Mouse (Mus musculus) ovary, adult 10 weeks (tissue): Measurements from ENCODE around the gene Psmd12. TPM values are rescaled to one million over a fixed set of nuclear protein-coding genes. Genes with fewer than 3 reads are reported as not detected.

ENCODE experiments used
- polyA plus RNA-seq: library from polyadenylated mRNA; stranded (reverse); fragments of 350-450 nt; fragmentation: Illumina TruSeq; extraction: RNeasy Lipid Tissue Mini Kit (QIAGEN cat#74804); gene quantifications from one replicate; pipeline ENCODE4 v1.2.3, GENCODE M21; 2014

The Psmd12 gene
- polyA plus RNA-seq, result 224 TPM

DNA sequence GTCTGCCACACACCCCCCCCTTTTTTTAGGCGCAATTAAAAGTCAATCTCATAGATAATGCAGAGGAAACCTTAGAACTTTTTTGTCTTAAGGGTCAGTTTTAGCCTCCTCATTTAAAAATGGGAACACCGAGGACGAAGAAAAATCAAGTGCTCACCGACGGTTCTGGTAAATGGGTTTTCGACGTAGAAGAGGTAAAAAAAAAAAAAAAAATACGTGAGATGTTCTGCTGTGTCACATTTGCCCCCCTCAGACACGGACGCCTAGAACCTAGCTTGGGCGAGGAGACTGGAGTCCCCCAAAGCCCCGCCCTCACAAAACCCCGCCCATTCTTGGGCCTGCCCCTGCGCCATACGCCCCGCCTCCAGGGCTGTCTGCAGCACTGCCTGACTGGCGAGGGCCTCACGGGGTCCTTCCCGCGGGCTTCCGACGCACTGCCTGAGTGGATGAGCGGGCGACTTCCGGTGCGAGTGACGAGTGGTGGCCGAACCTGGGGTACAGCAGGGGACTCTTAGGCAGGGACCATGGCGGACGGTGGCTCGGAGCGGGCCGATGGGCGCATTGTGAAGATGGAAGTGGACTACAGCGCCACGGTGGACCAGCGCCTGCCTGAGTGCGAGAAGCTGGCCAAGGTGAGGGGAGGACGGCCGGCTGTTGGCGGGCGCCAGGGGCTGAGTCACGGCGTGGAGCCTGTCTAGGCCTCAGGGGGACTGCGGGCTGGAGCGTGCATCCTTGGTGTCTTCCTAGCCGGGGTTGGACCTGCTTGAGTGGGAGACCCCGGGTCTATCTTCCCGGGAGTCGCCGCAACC lies at the start of gene Psmd12:
TSS of gene Psmd12 (plus strand) at position 432 of the 809 bp plus-strand sequence.

DNA sequence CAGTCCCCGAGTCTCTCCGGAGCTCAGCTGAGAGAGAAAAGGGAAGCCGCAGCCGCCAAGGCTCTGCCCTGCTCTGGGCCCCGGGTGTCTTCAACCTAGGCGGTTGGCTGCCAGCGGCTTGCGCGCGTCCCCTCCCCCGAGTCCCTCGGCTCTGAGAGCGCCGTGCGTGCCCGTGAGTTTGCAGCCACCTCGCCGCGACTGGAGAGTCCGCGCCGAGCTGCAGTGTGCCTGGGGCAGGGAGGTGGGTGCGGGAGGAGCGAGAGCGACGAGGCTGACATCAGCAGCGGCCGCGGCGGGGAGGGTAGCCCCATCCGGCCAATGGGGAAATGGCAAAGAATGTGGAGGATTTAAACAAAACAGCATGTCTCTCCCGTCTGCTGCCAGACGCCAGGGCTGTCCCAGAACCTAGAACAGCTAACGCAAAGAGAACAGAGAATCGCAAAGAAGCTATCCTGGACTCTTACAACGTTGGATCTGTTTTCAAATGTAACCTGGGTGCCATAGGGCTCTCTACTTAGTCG lies 8.7 kb upstream of the Psmd12 start, which contains the start of gene Pitpnc1:
TSS of gene Pitpnc1 (minus strand) at position 179 of the 521 bp plus-strand sequence.

DNA sequence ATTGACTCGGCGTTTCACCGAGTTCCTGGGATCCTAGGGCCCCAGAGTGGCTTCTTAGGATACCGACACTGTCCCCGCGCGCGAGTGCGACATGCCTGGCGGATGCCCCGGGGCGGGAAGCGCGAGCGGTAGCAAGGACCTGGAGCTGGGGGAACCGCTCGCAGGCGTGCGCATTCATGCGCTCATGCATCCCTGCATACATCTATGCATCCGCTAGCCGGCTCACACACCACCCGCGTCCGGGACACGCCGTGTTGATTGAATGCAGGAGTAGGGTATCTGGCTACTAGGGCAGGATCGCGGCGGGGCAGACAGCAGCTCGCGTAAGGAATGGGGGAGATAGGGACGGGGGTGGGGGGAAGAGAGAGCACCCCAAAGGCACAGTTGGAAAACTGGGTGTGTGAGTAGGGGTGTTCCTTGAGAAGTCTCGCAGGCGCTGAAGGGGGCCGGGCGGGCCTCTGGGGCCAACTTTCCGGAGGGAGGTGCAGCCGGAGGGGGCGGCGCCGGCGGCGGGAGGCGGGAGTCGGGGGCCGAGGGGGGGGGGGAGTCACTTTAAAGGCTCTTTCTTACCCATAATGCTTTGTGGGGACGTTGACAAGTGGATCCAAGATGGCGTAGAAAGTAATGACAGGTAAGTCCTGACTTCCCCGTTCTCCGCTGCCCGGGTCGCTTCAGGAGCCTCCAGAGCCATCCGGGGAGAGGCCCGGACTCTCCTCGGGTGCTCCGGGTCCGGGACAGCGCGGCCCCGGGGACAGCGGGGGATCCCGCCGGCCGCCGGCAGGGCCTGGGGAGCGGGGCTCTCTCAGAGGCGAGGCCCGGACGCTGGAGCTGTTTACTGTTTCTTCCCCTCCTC lies 68.3 kb downstream of the Psmd12 start, which contains the start of gene Helz:
TSS of gene Helz (plus strand) at position 580 of the 853 bp plus-strand sequence.

Other genes with a start within 250 kb of the Psmd12 start
- 19.2 TPM for gene Pitpnc1, start 8.8 kb upstream of the Psmd12 start, polyA plus RNA-seq
- gene Helz, start 68.4 kb downstream of the Psmd12 start, polyA plus RNA-seq, result 21.0 TPM
- gene Cacng1, start 237.0 kb downstream of the Psmd12 start, polyA plus RNA-seq, result not detected